Mouse (Mus musculus) MEL (cell line): ENCODE measurements around the gene Gm12184. TPM values are rescaled to one million over a fixed set of nuclear protein-coding genes. Genes with fewer than 3 reads are reported as not detected.

Source experiments
- DNase-seq: peaks from one replicate; pipeline ENCODE4 v3.0.0; 2011; ENCODE audit warnings: low read depth, low spot score
- H3K27ac ChIP-seq: 2 replicates; pipeline ENCODE4 v1.5.1; 2012; ENCODE audit warnings: low read depth, mild to moderate bottlenecking, control low read depth, low read length, moderate library complexity; ENCODE audit not compliant: control insufficient read depth
- H3K27me3 ChIP-seq, 2 experiments: fragments of 150-350 bp in 1 of 2; sonication (generic) in 1 of 2; 2 replicates each; pipeline ENCODE4 v1.6.1; 2012; ENCODE audit warnings: low read length in 2 of 2, mild to moderate bottlenecking in 2 of 2, improper control_type of control experiment in 1 of 2, moderate library complexity in 1 of 2; ENCODE audit not compliant: insufficient read depth in 2 of 2, control insufficient read depth in 1 of 2
- H3K36me3 ChIP-seq, 2 experiments: 2 replicates each; pipeline ENCODE4 v1.6.1; 2012 to 2014; ENCODE audit warnings: low read length in 2 of 2, improper control_type of control experiment in 1 of 2, inconsistent platforms in 1 of 2, mild to moderate bottlenecking in 1 of 2; ENCODE audit not compliant: insufficient read depth in 2 of 2, control insufficient read depth in 1 of 2
- H3K4me1 ChIP-seq, 2 experiments: fragments of 150-350 bp in 1 of 2; sonication (generic) in 1 of 2; 2 replicates each; pipeline ENCODE4 v1.6.1; 2012; ENCODE audit warnings: low read length in 2 of 2, improper control_type of control experiment in 1 of 2, mild to moderate bottlenecking in 1 of 2; ENCODE audit not compliant: insufficient read depth in 2 of 2, control insufficient read depth in 1 of 2
- H3K4me3 ChIP-seq, 2 experiments: fragments of 150-350 bp in 1 of 2; sonication (generic) in 1 of 2; 2 replicates each; pipeline ENCODE4 v1.5.1; 2012; ENCODE audit warnings: low read depth in 2 of 2, low read length in 2 of 2, mild to moderate bottlenecking in 2 of 2, moderate library complexity in 2 of 2, control low read depth in 1 of 2, improper control_type of control experiment in 1 of 2; ENCODE audit not compliant: control insufficient read depth in 1 of 2, insufficient read depth in 1 of 2
- H3K79me2 ChIP-seq: 2 replicates; pipeline ENCODE4 v1.6.1; 2012; ENCODE audit warnings: mild to moderate bottlenecking, low read length, moderate library complexity; ENCODE audit not compliant: control insufficient read depth, poor library complexity, insufficient read depth
- H3K9ac ChIP-seq: 2 replicates; pipeline ENCODE4 v1.6.1; 2012; ENCODE audit warnings: low read depth, mild to moderate bottlenecking, control low read depth, low read length, moderate library complexity; ENCODE audit not compliant: control insufficient read depth, poor library complexity, severe bottlenecking
- H3K9me3 ChIP-seq: fragments of 150-350 bp; sonication (generic); replicated peaks from 2 replicates; pipeline ENCODE4 v1.6.1; 2012; ENCODE audit warnings: mild to moderate bottlenecking, low read length, improper control_type of control experiment, moderate library complexity; ENCODE audit not compliant: insufficient read depth
- BHLHE40 ChIP-seq: IDR thresholded peaks from 2 replicates; pipeline ENCODE4 v1.6.1; 2012; ENCODE audit warnings: low read depth, mild to moderate bottlenecking, inconsistent platforms, low read length, improper control_type of control experiment, borderline replicate concordance
- CHD1 ChIP-seq: IDR thresholded peaks from 2 replicates; pipeline ENCODE4 v1.6.1; 2012; ENCODE audit warnings: low read depth, mild to moderate bottlenecking, inconsistent platforms, low read length, improper control_type of control experiment
- CHD2 ChIP-seq: IDR thresholded peaks from 2 replicates; pipeline ENCODE4 v1.6.1; 2011; ENCODE audit warnings: low read length, improper control_type of control experiment
- CTCF ChIP-seq, 3 experiments: IDR thresholded peaks in 2 of 3; conservative IDR thresholded peaks in 1 of 3; 2 replicates each; pipeline ENCODE4 v1.5.1; 2011 to 2012; ENCODE audit warnings: low read length in 3 of 3, low read depth in 2 of 3, mild to moderate bottlenecking in 2 of 3, improper control_type of control experiment in 1 of 3, inconsistent platforms in 1 of 3, mixed read lengths in 1 of 3, moderate library complexity in 1 of 3; ENCODE audit not compliant: control insufficient read depth in 1 of 3, insufficient read depth in 1 of 3, poor library complexity in 1 of 3, severe bottlenecking in 1 of 3
- ELF1 ChIP-seq: IDR thresholded peaks from 2 replicates; pipeline ENCODE4 v1.6.1; 2014; ENCODE audit warnings: low read depth, mild to moderate bottlenecking, inconsistent platforms, low read length, improper control_type of control experiment, moderate library complexity
- EP300 ChIP-seq, 2 experiments: IDR thresholded peaks; 2 replicates each; pipeline ENCODE4 v1.6.1; 2011; ENCODE audit warnings: improper control_type of control experiment in 2 of 2, low read length in 2 of 2, low read depth in 1 of 2, mild to moderate bottlenecking in 1 of 2
- ETS1 ChIP-seq: IDR thresholded peaks from 2 replicates; pipeline ENCODE4 v1.6.1; 2012; ENCODE audit warnings: low read depth, mild to moderate bottlenecking, inconsistent platforms, low read length, improper control_type of control experiment, moderate library complexity
- HCFC1 ChIP-seq: IDR thresholded peaks from 2 replicates; pipeline ENCODE4 v1.6.1; 2012; ENCODE audit warnings: low read depth, mild to moderate bottlenecking, inconsistent platforms, low read length, improper control_type of control experiment, moderate library complexity
- MAFK ChIP-seq: IDR thresholded peaks from 2 replicates; pipeline ENCODE4 v1.6.1; 2011; ENCODE audit warnings: low read depth, mild to moderate bottlenecking, low read length, improper control_type of control experiment, borderline replicate concordance
- MAX ChIP-seq: IDR thresholded peaks from 2 replicates; pipeline ENCODE4 v1.6.1; 2011; ENCODE audit warnings: low read length, improper control_type of control experiment
- MAZ ChIP-seq: IDR thresholded peaks from 2 replicates; pipeline ENCODE4 v1.6.1; 2012; ENCODE audit warnings: low read depth, mild to moderate bottlenecking, inconsistent platforms, low read length, improper control_type of control experiment
- MEF2A ChIP-seq: IDR thresholded peaks from 2 replicates; pipeline ENCODE4 v1.6.1; 2014; ENCODE audit warnings: low read depth, mild to moderate bottlenecking, inconsistent platforms, low read length, improper control_type of control experiment; ENCODE audit not compliant: poor library complexity, insufficient replicate concordance, severe bottlenecking; ENCODE audit errors: extremely low read depth
- MXI1 ChIP-seq: IDR thresholded peaks from 2 replicates; pipeline ENCODE4 v1.6.1; 2011; ENCODE audit warnings: mild to moderate bottlenecking, low read depth, low read length, improper control_type of control experiment
- MYB ChIP-seq: IDR thresholded peaks from 2 replicates; pipeline ENCODE4 v1.6.1; 2011; ENCODE audit warnings: mild to moderate bottlenecking, low read depth, low read length, improper control_type of control experiment
- MYC ChIP-seq: IDR thresholded peaks from 2 replicates; pipeline ENCODE4 v1.6.1; 2011; ENCODE audit warnings: low read depth, mild to moderate bottlenecking, low read length, improper control_type of control experiment, moderate library complexity
- POLR2A ChIP-seq, 2 experiments: IDR thresholded peaks; 2 replicates each; pipeline ENCODE4 v1.6.1; 2011 to 2012; ENCODE audit warnings: low read length in 2 of 2, mild to moderate bottlenecking in 2 of 2, control low read depth in 1 of 2, improper control_type of control experiment in 1 of 2, low read depth in 1 of 2, moderate library complexity in 1 of 2; ENCODE audit not compliant: control insufficient read depth in 1 of 2, insufficient read depth in 1 of 2, poor library complexity in 1 of 2
- POLR2AphosphoS2 ChIP-seq: IDR thresholded peaks from 2 replicates; pipeline ENCODE4 v1.6.1; 2011; ENCODE audit warnings: low read length, improper control_type of control experiment
- POLR2AphosphoS5 ChIP-seq: IDR thresholded peaks from 2 replicates; pipeline ENCODE4 v1.6.1; 2012; ENCODE audit warnings: low read depth, borderline replicate concordance, mild to moderate bottlenecking, inconsistent platforms, low read length, moderate library complexity, mixed read lengths
- RCOR1 ChIP-seq: IDR thresholded peaks from 2 replicates; pipeline ENCODE4 v1.6.1; 2012; ENCODE audit warnings: low read depth, mild to moderate bottlenecking, inconsistent platforms, low read length, improper control_type of control experiment
- SIN3A ChIP-seq: IDR thresholded peaks from 2 replicates; pipeline ENCODE4 v1.6.1; 2012; ENCODE audit warnings: low read length, improper control_type of control experiment, inconsistent platforms
- TBP ChIP-seq: IDR thresholded peaks from 2 replicates; pipeline ENCODE4 v1.8.0; 2011; ENCODE audit warnings: low read depth, low read length, improper control_type of control experiment
- TCF12 ChIP-seq: IDR thresholded peaks from 2 replicates; pipeline ENCODE4 v1.6.1; 2014; ENCODE audit warnings: low read depth, mild to moderate bottlenecking, inconsistent platforms, low read length, improper control_type of control experiment, moderate library complexity
- USF2 ChIP-seq, 2 experiments: IDR thresholded peaks; 2 replicates each; pipeline ENCODE4 v1.6.1; 2011 to 2012; ENCODE audit warnings: improper control_type of control experiment in 2 of 2, low read length in 2 of 2, borderline replicate concordance in 1 of 2, inconsistent platforms in 1 of 2, low read depth in 1 of 2, mild to moderate bottlenecking in 1 of 2; ENCODE audit not compliant: insufficient read depth in 1 of 2
- ZC3H11A ChIP-seq: IDR thresholded peaks from 2 replicates; pipeline ENCODE4 v1.6.1; 2012; ENCODE audit warnings: low read depth, mild to moderate bottlenecking, inconsistent platforms, low read length, improper control_type of control experiment
- ZMIZ1 ChIP-seq: IDR thresholded peaks from 2 replicates; pipeline ENCODE4 v1.6.1; 2012; ENCODE audit warnings: low read depth, mild to moderate bottlenecking, inconsistent platforms, low read length, improper control_type of control experiment, moderate library complexity
- ZNF384 ChIP-seq: IDR thresholded peaks from 2 replicates; pipeline ENCODE4 v1.6.1; 2012; ENCODE audit warnings: low read depth, mild to moderate bottlenecking, inconsistent platforms, low read length, improper control_type of control experiment
- polyA plus RNA-seq, 2 experiments: library from polyadenylated mRNA; stranded (reverse) in 1 of 2; unstranded in 1 of 2; fragments of >175 nt in 1 of 2; fragments of >200 nt in 1 of 2; gene quantifications; 2 replicates each; pipeline versions ENCODE4 v1.2.1 to v1.2.4; 2012; ENCODE audit warnings: low replicate concordance in 2 of 2, low read depth in 1 of 2; ENCODE audit not compliant: insufficient read length in 2 of 2, insufficient read depth in 1 of 2, missing spikeins in 1 of 2
- total RNA-seq: library from RNA; depleted of rRNA; stranded (reverse); fragments of 300-350 nt; gene quantifications from 2 replicates; pipeline ENCODE4 v1.2.3, GENCODE M21; 2012

The Gm12184 gene
- total and polyA plus RNA-seq, 3 experiments: 10.9 to 15.3 TPM; not detected in 1

- TF ChIP-seq CHD1 (0 out of 2 replicates have a peak, but pooled peaks have one; percentile 46), MEF2A (no peak), TBP (peak; percentile 86; the same call in 1 of the 2 replicates), ETS1 (peak; percentile 9; the same call in 1 of the 2 replicates)
Measured at GRCm38 (mm10) chr11:48871817-48872541, 45.5 kb upstream of the Gm12184 start (continued).

- no peaks in the 10 kb centered on the region for H3K27me3 ChIP-seq
- peak within 1 kb of the TSS; percentile 65 to 86 for H3K4me3 ChIP-seq
- no peaks in the 10 kb centered on the region for H3K9me3 ChIP-seq
- peaks cover 12 to 35% of the 10 kb centered on the region in 2 experiments for H3K4me1 ChIP-seq
- peak; percentile 88 for DNase-seq
- H3K27ac ChIP-seq: peak within 1 kb of the TSS; percentile 95
- H3K36me3 ChIP-seq: peaks cover 0 to 23% of the 10 kb centered on the region in 2 experiments; a peak in 2 of 4 replicates
- peak in 1 of 3 experiments; percentile 14; a peak in 1 of 6 replicates for TF ChIP-seq CTCF (IDR thresholded peaks at IDR 0.05 in 2 of 3, conservative IDR thresholded peaks at IDR 0.05 in 1 of 3; ENCODE audit: control insufficient read depth in 1 of 3, insufficient read depth in 1 of 3, low read depth in 2 of 3, low read length in 3 of 3, poor library complexity in 1 of 3, severe bottlenecking in 1 of 3)
- peak; percentile 51; the same call in 1 of the 2 replicates for TF ChIP-seq TBP
- 0 out of 2 replicates have a peak, but pooled peaks have one; percentile 0 for TF ChIP-seq ZMIZ1
- 0 out of 2 replicates have a peak, but pooled peaks have one; percentile 8 for TF ChIP-seq MAFK
- TF ChIP-seq CHD2: no peak
- TF ChIP-seq HCFC1: 0 out of 2 replicates have a peak, but pooled peaks have one; percentile 39
- peak; percentile 3; the same call in 1 of the 2 replicates for TF ChIP-seq MAX
- peak; percentile 81; the same call in 1 of the 2 replicates for TF ChIP-seq MAZ
- TF ChIP-seq ETS1: peak; percentile 93
- no peak for TF ChIP-seq POLR2AphosphoS5
- peak; percentile 31 for TF ChIP-seq MXI1
- 0 out of 2 replicates have a peak, but pooled peaks have one; percentile 9 for TF ChIP-seq RCOR1
- TF ChIP-seq TCF12: 0 out of 2 replicates have a peak, but pooled peaks have one; percentile 39
- TF ChIP-seq ZC3H11A: no peak
- TF ChIP-seq MYC: 0 out of 2 replicates have a peak, but pooled peaks have one; percentile 30
- peak; percentile 42 to 62; a peak in 2 of 4 replicates for TF ChIP-seq POLR2A (IDR thresholded peaks at IDR 0.05; ENCODE audit: control insufficient read depth in 1 of 2, insufficient read depth in 1 of 2, low read depth in 1 of 2, low read length in 2 of 2, poor library complexity in 1 of 2)
- peak; percentile 10; the same call in 1 of the 2 replicates for TF ChIP-seq CHD1
- TF ChIP-seq ZNF384: no peak
- TF ChIP-seq USF2 (IDR thresholded peaks at IDR 0.05; ENCODE audit: borderline replicate concordance in 1 of 2, insufficient read depth in 1 of 2, low read depth in 1 of 2, low read length in 2 of 2): no peak
- peak; percentile 54; the same call in 1 of the 2 replicates for TF ChIP-seq ELF1
- TF ChIP-seq POLR2AphosphoS2: 0 out of 2 replicates have a peak, but pooled peaks have one; percentile 10
- no peak; the same call in 1 of the 2 replicates for TF ChIP-seq SIN3A
- no peak for TF ChIP-seq BHLHE40
- peak in 1 of 2 experiments; percentile 14; a peak in 2 of 4 replicates for TF ChIP-seq EP300 (IDR thresholded peaks at IDR 0.05; ENCODE audit: low read depth in 1 of 2, low read length in 2 of 2)
- peak; percentile 7; the same call in 1 of the 2 replicates for TF ChIP-seq MYB
- TF ChIP-seq, all 39 proteins: peak for 18
- Histone ChIP-seq H3K79me2 (peaks cover 16% of the 10 kb centered on the region; the same call in 1 of the 2 replicates), H3K9ac (peak within 1 kb of the TSS; percentile 89)
Measured at GRCm38 (mm10) chr11:48871201-48871772, 44.8 kb upstream of the Gm12184 start, which contains the start of gene Irgm1. Gene Irgm1 (minus strand): TSS chr11:48871683.
